Mouse (Mus musculus): ENCODE measurements around the gene Itpkb. TPM values are rescaled to one million over a fixed set of nuclear protein-coding genes. Genes with fewer than 3 reads are reported as not detected.

The Itpkb gene
- polyA plus RNA-seq, 1 experiment from 2014 or later, result 2.3 TPM

GRCm38 (mm10) chr1:180393017-180393797 is 62.9 kb downstream of the Itpkb start:
- 88% methylated on average over 9 of the region's 9 CpGs for WGBS
- no peak overlapping the region for H3K27ac ChIP-seq

GRCm38 (mm10) chr1:180393873-180394272 is 63.6 kb downstream of the Itpkb start:
- H3K36me3 ChIP-seq (ENCODE audit: poor library complexity, severe bottlenecking), result no peaks in the 10 kb centered on the region
- 91% methylated on average over 12 of the region's 12 CpGs for WGBS

More at GRCm38 (mm10) chr1:180393017-180393797, 62.9 kb downstream of the Itpkb start:
- H3K36me3 ChIP-seq (ENCODE audit: poor library complexity, severe bottlenecking), result no peaks in the 10 kb centered on the region
- no peak for ATAC-seq
- H3K9me3 ChIP-seq (replicated peaks), result no peaks in the 10 kb centered on the region
- no peaks in the 10 kb centered on the region for H3K27me3 ChIP-seq
- H3K4me1 ChIP-seq, result peaks cover 3% of the 10 kb centered on the region
- no peak overlapping the region for H3K9ac ChIP-seq
- no peak overlapping the region for H3K4me2 ChIP-seq
- H3K4me3 ChIP-seq, result no peak overlapping the region

GRCm38 (mm10) chr1:180397734-180398133 is 67.4 kb downstream of the Itpkb start:
- ATAC-seq, result no peak
- H3K27me3 ChIP-seq, result no peaks in the 10 kb centered on the region
- H3K4me1 ChIP-seq, result no peaks in the 10 kb centered on the region
- no peak overlapping the region for H3K4me2 ChIP-seq
- no peak overlapping the region for H3K27ac ChIP-seq
- H3K9ac ChIP-seq, result no peak overlapping the region
- H3K36me3 ChIP-seq (ENCODE audit: poor library complexity, severe bottlenecking), result no peaks in the 10 kb centered on the region
- H3K4me3 ChIP-seq, result no peak overlapping the region
- H3K9me3 ChIP-seq (replicated peaks), result no peaks in the 10 kb centered on the region
- WGBS, result 79% methylated on average over 5 of the region's 5 CpGs

More at GRCm38 (mm10) chr1:180393873-180394272, 63.6 kb downstream of the Itpkb start:
- Histone ChIP-seq H3K4me2 (no peak overlapping the region), H3K9ac (no peak overlapping the region), H3K4me1 (no peaks in the 10 kb centered on the region), H3K27me3 (no peaks in the 10 kb centered on the region), H3K9me3 (replicated peaks) (no peaks in the 10 kb centered on the region), H3K4me3 (no peak overlapping the region), H3K27ac (no peak overlapping the region)
- ATAC-seq, result no peak

- no peaks in the 10 kb centered on the region for H3K27me3 ChIP-seq
- no peak overlapping the region for H3K9ac ChIP-seq
- H3K4me3 ChIP-seq, result no peak overlapping the region
- no peaks in the 10 kb centered on the region for H3K36me3 ChIP-seq (ENCODE audit: poor library complexity, severe bottlenecking)
- H3K27ac ChIP-seq, result no peak overlapping the region
- H3K4me2 ChIP-seq, result no peak overlapping the region
- no peaks in the 10 kb centered on the region for H3K9me3 ChIP-seq (replicated peaks)
- no peak for ATAC-seq
- WGBS, result 76% methylated on average over 3 of the region's 3 CpGs
- no peaks in the 10 kb centered on the region for H3K4me1 ChIP-seq
Measured at GRCm38 (mm10) chr1:180398446-180398845, 68.2 kb downstream of the Itpkb start.

- Histone ChIP-seq H3K36me3 (ENCODE audit: poor library complexity, severe bottlenecking) (no peaks in the 10 kb centered on the region), H3K27me3 (no peaks in the 10 kb centered on the region), H3K4me3 (no peak overlapping the region), H3K9me3 (replicated peaks) (no peaks in the 10 kb centered on the region), H3K27ac (no peak overlapping the region), H3K4me1 (no peaks in the 10 kb centered on the region), H3K4me2 (no peak overlapping the region), H3K9ac (no peak overlapping the region)
- ATAC-seq, result no peak
- 85% methylated on average over 4 of the region's 4 CpGs for WGBS
Measured at GRCm38 (mm10) chr1:180400691-180401455, 70.6 kb downstream of the Itpkb start.

- Histone ChIP-seq H3K27ac (no peak overlapping the region), H3K4me2 (no peak overlapping the region), H3K4me1 (no peaks in the 10 kb centered on the region), H3K9ac (no peak overlapping the region), H3K9me3 (replicated peaks) (no peaks in the 10 kb centered on the region), H3K27me3 (no peaks in the 10 kb centered on the region), H3K36me3 (ENCODE audit: poor library complexity, severe bottlenecking) (no peaks in the 10 kb centered on the region), H3K4me3 (no peak overlapping the region)
- no peak for ATAC-seq
- 88% methylated on average over 6 of the region's 6 CpGs for WGBS
Measured at GRCm38 (mm10) chr1:180401725-180402124, 71.4 kb downstream of the Itpkb start.

GRCm38 (mm10) chr1:180402481-180403081 is 72.3 kb downstream of the Itpkb start:
- H3K9me3 ChIP-seq (replicated peaks), result no peaks in the 10 kb centered on the region
- H3K9ac ChIP-seq, result no peak overlapping the region
- no peak for ATAC-seq
- H3K27me3 ChIP-seq, result no peaks in the 10 kb centered on the region
- H3K4me3 ChIP-seq, result no peak overlapping the region
- peaks cover 8% of the 10 kb centered on the region for H3K4me1 ChIP-seq
- H3K36me3 ChIP-seq (ENCODE audit: poor library complexity, severe bottlenecking), result no peaks in the 10 kb centered on the region
- no peak overlapping the region for H3K4me2 ChIP-seq
- peak overlapping the region; percentile 10; the same call in 1 of the 2 replicates for H3K27ac ChIP-seq
- 87% methylated on average over 11 of the region's 11 CpGs for WGBS

GRCm38 (mm10) chr1:180403357-180403693 is 73.0 kb downstream of the Itpkb start:
- WGBS, result 90% methylated on average over 8 of the region's 8 CpGs
- H3K9me3 ChIP-seq (replicated peaks), result no peaks in the 10 kb centered on the region
- no peaks in the 10 kb centered on the region for H3K36me3 ChIP-seq (ENCODE audit: poor library complexity, severe bottlenecking)
- H3K27ac ChIP-seq, result no peak overlapping the region; the same call in none of the 2 replicates
- ATAC-seq, result no peak
- H3K27me3 ChIP-seq, result no peaks in the 10 kb centered on the region
- H3K9ac ChIP-seq, result no peak overlapping the region
- H3K4me2 ChIP-seq, result no peak overlapping the region
- peaks cover 10% of the 10 kb centered on the region for H3K4me1 ChIP-seq
- no peak overlapping the region for H3K4me3 ChIP-seq

GRCm38 (mm10) chr1:180403694-180404606 is 73.7 kb downstream of the Itpkb start:
- Histone ChIP-seq H3K27me3 (no peaks in the 10 kb centered on the region), H3K4me1 (peaks cover 10% of the 10 kb centered on the region), H3K4me2 (no peak overlapping the region), H3K4me3 (no peak overlapping the region), H3K27ac (no peak overlapping the region), H3K36me3 (ENCODE audit: poor library complexity, severe bottlenecking) (no peaks in the 10 kb centered on the region), H3K9me3 (replicated peaks) (no peaks in the 10 kb centered on the region), H3K9ac (no peak overlapping the region)
- WGBS, result 80% methylated on average over 32 of the region's 32 CpGs
- ATAC-seq, result no peak

- H3K4me1 ChIP-seq, result peaks cover 10% of the 10 kb centered on the region
- H3K36me3 ChIP-seq (ENCODE audit: poor library complexity, severe bottlenecking), result no peaks in the 10 kb centered on the region
- H3K4me3 ChIP-seq, result no peak overlapping the region
- 91% methylated on average over 3 of the region's 3 CpGs for WGBS
- H3K27ac ChIP-seq, result no peak overlapping the region
- no peaks in the 10 kb centered on the region for H3K27me3 ChIP-seq
- ATAC-seq, result no peak
- H3K9me3 ChIP-seq (replicated peaks), result no peaks in the 10 kb centered on the region
- no peak overlapping the region for H3K4me2 ChIP-seq
- no peak overlapping the region for H3K9ac ChIP-seq
Measured at GRCm38 (mm10) chr1:180404706-180405105, 74.4 kb downstream of the Itpkb start.

- no peak for ATAC-seq
- Histone ChIP-seq H3K27ac (no peak overlapping the region), H3K4me1 (peaks cover 10% of the 10 kb centered on the region), H3K4me3 (no peak overlapping the region), H3K9me3 (replicated peaks) (no peaks in the 10 kb centered on the region), H3K4me2 (no peak overlapping the region), H3K27me3 (no peaks in the 10 kb centered on the region), H3K9ac (no peak overlapping the region), H3K36me3 (ENCODE audit: poor library complexity, severe bottlenecking) (no peaks in the 10 kb centered on the region)
- 84% methylated on average over 9 of the region's 9 CpGs for WGBS
Measured at GRCm38 (mm10) chr1:180405576-180406335, 75.5 kb downstream of the Itpkb start.

All from forebrain, embryonic 13.5 days (tissue).